Mouse (Mus musculus): Measurements from ENCODE around the gene Unc93b1. TPM values are rescaled to one million over a fixed set of nuclear protein-coding genes. Genes with fewer than 3 reads are reported as not detected.

Unc93b1 gene
- polyA plus RNA-seq, 1 experiment from 2014 or later: 19.8 TPM

DNA sequence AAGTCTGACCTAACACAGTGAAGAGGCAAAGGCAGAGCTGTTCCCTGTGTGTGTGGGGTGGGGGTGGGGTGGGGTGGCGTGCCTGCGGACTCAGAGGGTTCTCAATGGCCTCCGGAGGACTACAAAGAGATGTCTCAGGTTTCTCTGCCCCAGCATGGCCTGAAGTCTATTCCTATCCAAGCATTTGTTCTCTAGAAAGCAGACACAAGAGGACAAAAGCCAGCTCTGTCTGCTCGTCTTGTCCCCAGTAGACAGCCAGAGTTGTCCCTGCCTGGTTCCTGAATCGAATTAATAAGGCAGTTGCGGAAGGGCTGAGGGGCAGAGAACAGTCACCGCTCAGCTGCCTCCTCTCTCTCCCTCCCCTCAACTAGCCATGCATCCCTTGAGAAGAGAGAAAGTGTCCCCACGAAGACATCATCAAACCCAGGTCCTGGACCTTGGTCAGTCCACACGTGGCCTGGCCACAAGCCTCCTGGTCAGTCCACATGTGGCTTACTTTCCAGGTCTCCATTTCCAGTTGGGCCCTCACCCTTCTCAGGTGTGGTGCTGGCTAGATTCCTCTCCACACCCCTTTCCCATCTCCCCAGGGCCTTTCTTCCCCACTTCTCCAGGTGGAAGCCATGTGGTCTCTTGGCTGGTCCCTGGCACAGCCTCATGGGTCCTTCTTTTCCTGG lies 48.7 kb downstream of the Unc93b1 start:
- Histone ChIP-seq H3K4me3 (ENCODE audit: low read length) (no peak overlapping the region), H3K9me3 (replicated peaks; ENCODE audit: control insufficient read depth, low read length) (no peaks in the 10 kb centered on the region), H3K27me3 (ENCODE audit: control insufficient read depth, insufficient read depth, low read length) (no peaks in the 10 kb centered on the region), H3K9ac (ENCODE audit: low read length) (no peak overlapping the region), H3K27ac (ENCODE audit: low read length) (no peak overlapping the region), H3K4me2 (ENCODE audit: low read depth, low read length) (no peak overlapping the region), H3K4me1 (ENCODE audit: control insufficient read depth, insufficient read depth, low read length) (peaks cover 22% of the 10 kb centered on the region), H3K36me3 (ENCODE audit: control insufficient read depth, insufficient read depth) (0 out of 2 replicates have a peak, but pooled peaks cover 1% of the 10 kb centered on the region)
- 56% methylated on average over 9 of the region's 9 CpGs for WGBS
- no peak for ATAC-seq (replicated peaks; ENCODE audit: extremely low read depth, insufficient read depth, low FRiP score)

DNA sequence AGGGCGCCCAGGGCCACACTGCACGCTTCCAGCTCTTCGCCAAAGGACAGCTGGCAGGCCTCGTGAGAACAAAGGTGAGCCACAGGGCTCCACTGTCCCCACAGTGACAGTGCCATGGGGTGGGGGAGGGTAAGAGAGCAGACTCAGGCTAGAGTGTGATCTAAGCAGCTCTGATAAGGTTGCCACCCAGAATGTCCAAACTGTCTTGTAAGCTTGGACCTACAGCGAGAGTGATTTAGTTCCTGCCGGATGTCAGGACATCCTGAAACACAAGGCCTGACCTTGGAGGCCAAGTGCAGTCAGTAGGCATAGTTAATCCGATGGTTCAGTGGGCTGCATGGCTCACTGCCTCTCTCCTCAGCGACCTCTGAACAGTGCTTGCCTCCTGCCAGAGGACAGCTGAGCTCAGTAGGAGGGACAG lies 50.3 kb downstream of the Unc93b1 start:
- H3K9ac ChIP-seq (ENCODE audit: low read length): no peak overlapping the region
- no peak for ATAC-seq (replicated peaks; ENCODE audit: extremely low read depth, insufficient read depth, low FRiP score)
- H3K4me2 ChIP-seq (ENCODE audit: low read depth, low read length): no peak overlapping the region

DNA sequence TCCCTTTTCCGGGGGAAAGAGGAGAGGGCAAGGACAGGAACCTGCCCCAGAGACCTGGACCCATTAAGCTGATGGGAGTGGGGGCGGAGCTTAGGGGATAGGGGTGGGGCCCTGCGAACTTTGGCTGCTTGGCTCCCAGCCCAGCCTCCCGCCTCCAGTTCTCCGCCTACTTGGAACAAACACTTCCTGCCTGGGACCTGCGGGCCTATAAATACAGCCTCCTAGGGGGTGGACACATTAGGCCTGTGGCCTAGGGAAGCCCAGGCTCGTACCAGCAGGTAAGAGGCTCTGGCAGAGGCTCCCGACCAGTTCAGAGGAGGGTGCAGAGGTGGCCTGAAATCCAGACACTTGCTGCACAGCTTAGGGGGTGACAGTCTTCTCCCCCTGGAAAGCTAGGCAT lies 51.3 kb downstream of the Unc93b1 start, which contains the start of gene Acy3:
Acy3 (plus strand) TSS at position 237 of the 400 bp plus-strand sequence.
- WGBS: 9% methylated on average over 8 of the region's 8 CpGs
- Histone ChIP-seq H3K9me3 (replicated peaks; ENCODE audit: control insufficient read depth, low read length) (no peaks in the 10 kb centered on the region), H3K36me3 (ENCODE audit: control insufficient read depth, insufficient read depth) (0 out of 2 replicates have a peak, but pooled peaks cover 4% of the 10 kb centered on the region), H3K27ac (ENCODE audit: low read length) (peak within 1 kb of the TSS; percentile 82), H3K4me2 (ENCODE audit: low read depth, low read length) (peak within 1 kb of the TSS; percentile 41), H3K9ac (ENCODE audit: low read length) (peak within 1 kb of the TSS; percentile 62), H3K4me3 (ENCODE audit: low read length) (no peak within 1 kb of the TSS), H3K4me1 (ENCODE audit: control insufficient read depth, insufficient read depth, low read length) (peaks cover 22% of the 10 kb centered on the region), H3K27me3 (ENCODE audit: control insufficient read depth, insufficient read depth, low read length) (no peaks in the 10 kb centered on the region)
- peak; percentile 74 for ATAC-seq (replicated peaks; ENCODE audit: extremely low read depth, insufficient read depth, low FRiP score)

More for the DNA sequence above, 50.3 kb downstream of the Unc93b1 start:
- Histone ChIP-seq H3K36me3 (ENCODE audit: control insufficient read depth, insufficient read depth) (0 out of 2 replicates have a peak, but pooled peaks cover 4% of the 10 kb centered on the region), H3K4me3 (ENCODE audit: low read length) (no peak overlapping the region), H3K27ac (ENCODE audit: low read length) (peak overlapping the region; percentile 82), H3K27me3 (ENCODE audit: control insufficient read depth, insufficient read depth, low read length) (no peaks in the 10 kb centered on the region), H3K9me3 (replicated peaks; ENCODE audit: control insufficient read depth, low read length) (no peaks in the 10 kb centered on the region), H3K4me1 (ENCODE audit: control insufficient read depth, insufficient read depth, low read length) (peaks cover 22% of the 10 kb centered on the region)
- 27% methylated on average over 8 of the region's 8 CpGs for WGBS

DNA sequence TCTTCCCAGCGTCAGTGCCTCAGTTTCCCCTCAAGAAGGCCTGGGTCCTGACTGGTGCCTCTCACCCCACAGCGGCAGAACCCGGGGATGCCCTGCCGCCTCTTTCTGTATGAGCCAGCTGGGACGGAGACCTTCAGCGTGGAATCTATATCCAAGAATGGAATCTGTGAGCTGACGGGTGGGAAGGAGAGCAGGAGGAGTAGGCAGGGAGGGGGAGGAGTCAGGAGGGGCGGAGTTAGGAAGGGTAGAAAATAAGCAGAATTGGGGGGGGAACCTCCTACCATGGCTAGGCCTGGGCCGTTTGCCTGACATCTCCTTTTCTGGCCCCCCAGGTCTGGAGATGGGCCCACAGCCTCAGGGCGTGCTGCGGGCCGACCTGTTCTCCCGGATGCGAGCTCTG lies 53.1 kb downstream of the Unc93b1 start:
- H3K27me3 ChIP-seq (ENCODE audit: control insufficient read depth, insufficient read depth, low read length): peaks cover 5% of the 10 kb centered on the region; the same call in 1 of the 2 replicates
- H3K4me1 ChIP-seq (ENCODE audit: control insufficient read depth, insufficient read depth, low read length): peaks cover 22% of the 10 kb centered on the region
- H3K27ac ChIP-seq (ENCODE audit: low read length): no peak overlapping the region
- H3K36me3 ChIP-seq (ENCODE audit: control insufficient read depth, insufficient read depth): 0 out of 2 replicates have a peak, but pooled peaks cover 4% of the 10 kb centered on the region
- H3K9me3 ChIP-seq (replicated peaks; ENCODE audit: control insufficient read depth, low read length): no peaks in the 10 kb centered on the region
- no peak overlapping the region for H3K4me3 ChIP-seq (ENCODE audit: low read length)
- ATAC-seq (replicated peaks; ENCODE audit: extremely low read depth, insufficient read depth, low FRiP score): no peak
- H3K9ac ChIP-seq (ENCODE audit: low read length): no peak overlapping the region
- no peak overlapping the region for H3K4me2 ChIP-seq (ENCODE audit: low read depth, low read length)
- WGBS: 84% methylated on average over 14 of the region's 14 CpGs

DNA sequence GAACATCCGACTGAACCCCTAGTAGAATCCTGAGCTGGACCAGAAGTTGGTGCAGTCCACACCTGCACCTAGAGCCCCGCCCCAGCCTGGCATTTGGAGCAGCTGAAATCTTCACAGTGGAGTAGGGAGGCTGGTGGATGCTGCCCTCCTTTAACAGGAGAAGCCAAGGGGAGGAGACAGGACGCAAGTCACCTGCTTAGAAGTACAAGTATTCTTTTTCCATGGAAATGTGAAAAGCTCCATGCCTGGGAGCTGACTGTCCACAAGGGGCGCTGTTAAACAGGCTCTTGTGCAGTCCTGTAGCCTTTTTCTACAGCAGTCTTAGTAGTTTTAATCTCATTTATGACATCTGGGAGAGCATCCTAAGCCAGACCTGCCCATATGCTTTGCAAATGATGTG lies 53.8 kb downstream of the Unc93b1 start:
- Histone ChIP-seq H3K27ac (ENCODE audit: low read length) (no peak overlapping the region), H3K9me3 (replicated peaks; ENCODE audit: control insufficient read depth, low read length) (no peaks in the 10 kb centered on the region), H3K27me3 (ENCODE audit: control insufficient read depth, insufficient read depth, low read length) (peaks cover 5% of the 10 kb centered on the region; the same call in 1 of the 2 replicates), H3K4me2 (ENCODE audit: low read depth, low read length) (no peak overlapping the region), H3K36me3 (ENCODE audit: control insufficient read depth, insufficient read depth) (0 out of 2 replicates have a peak, but pooled peaks cover 4% of the 10 kb centered on the region), H3K4me1 (ENCODE audit: control insufficient read depth, insufficient read depth, low read length) (peaks cover 22% of the 10 kb centered on the region), H3K4me3 (ENCODE audit: low read length) (no peak overlapping the region), H3K9ac (ENCODE audit: low read length) (no peak overlapping the region)
- WGBS: 92% methylated on average over 4 of the region's 4 CpGs
- ATAC-seq (replicated peaks; ENCODE audit: extremely low read depth, insufficient read depth, low FRiP score): no peak

DNA sequence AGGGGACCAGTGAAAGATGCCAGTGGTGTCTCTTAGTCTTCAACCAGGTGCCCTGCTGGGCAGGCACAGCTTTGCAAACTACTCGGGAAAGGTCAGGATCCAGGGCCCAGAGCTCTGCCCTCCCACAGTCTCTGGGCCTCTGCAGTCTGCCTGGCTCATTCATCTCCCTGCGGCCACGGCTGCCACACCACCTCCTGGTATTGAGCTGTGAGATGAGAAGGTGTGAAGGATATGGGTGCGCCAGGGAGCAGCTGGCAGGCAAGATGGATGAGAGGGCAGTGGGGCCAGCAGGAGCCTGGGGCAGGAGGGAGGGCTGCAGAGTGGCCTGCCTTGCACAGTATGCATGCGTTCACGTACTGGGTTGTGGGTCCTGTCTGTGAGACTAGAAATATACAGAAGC lies 55.8 kb downstream of the Unc93b1 start:
- 44% methylated on average over 6 of the region's 6 CpGs for WGBS
- Histone ChIP-seq H3K36me3 (ENCODE audit: control insufficient read depth, insufficient read depth) (0 out of 2 replicates have a peak, but pooled peaks cover 4% of the 10 kb centered on the region), H3K4me3 (ENCODE audit: low read length) (no peak overlapping the region), H3K4me1 (ENCODE audit: control insufficient read depth, insufficient read depth, low read length) (peaks cover 12% of the 10 kb centered on the region), H3K27ac (ENCODE audit: low read length) (no peak overlapping the region), H3K9ac (ENCODE audit: low read length) (no peak overlapping the region), H3K27me3 (ENCODE audit: control insufficient read depth, insufficient read depth, low read length) (peaks cover 5% of the 10 kb centered on the region; the same call in 1 of the 2 replicates), H3K9me3 (replicated peaks; ENCODE audit: control insufficient read depth, low read length) (no peaks in the 10 kb centered on the region), H3K4me2 (ENCODE audit: low read depth, low read length) (no peak overlapping the region)
- no peak for ATAC-seq (replicated peaks; ENCODE audit: extremely low read depth, insufficient read depth, low FRiP score)

DNA sequence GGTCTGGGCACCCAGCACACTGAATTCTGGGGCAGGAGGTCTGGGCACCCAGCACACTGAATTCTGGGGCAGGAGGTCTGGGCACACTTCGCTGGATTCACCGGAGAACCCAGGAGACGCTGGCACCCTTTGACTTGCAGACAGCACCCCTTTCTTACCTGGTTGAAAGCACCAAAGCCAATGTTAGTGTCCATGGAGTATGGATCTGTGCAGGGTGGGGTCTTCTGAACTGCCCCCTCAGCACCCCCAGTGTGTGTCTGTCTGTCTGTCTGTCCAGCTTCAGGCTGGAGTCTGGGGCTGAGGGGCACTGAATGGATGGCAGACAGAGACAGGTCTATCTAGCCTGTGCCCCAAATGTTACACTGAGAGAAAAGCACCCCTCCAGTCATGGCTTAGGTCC lies 56.6 kb downstream of the Unc93b1 start:
- Histone ChIP-seq H3K9ac (ENCODE audit: low read length) (no peak overlapping the region), H3K4me2 (ENCODE audit: low read depth, low read length) (no peak overlapping the region), H3K27ac (ENCODE audit: low read length) (no peak overlapping the region), H3K4me1 (ENCODE audit: control insufficient read depth, insufficient read depth, low read length) (peaks cover 6% of the 10 kb centered on the region), H3K27me3 (ENCODE audit: control insufficient read depth, insufficient read depth, low read length) (peaks cover 5% of the 10 kb centered on the region; the same call in 1 of the 2 replicates), H3K4me3 (ENCODE audit: low read length) (no peak overlapping the region), H3K36me3 (ENCODE audit: control insufficient read depth, insufficient read depth) (0 out of 2 replicates have a peak, but pooled peaks cover 4% of the 10 kb centered on the region), H3K9me3 (replicated peaks; ENCODE audit: control insufficient read depth, low read length) (no peaks in the 10 kb centered on the region)
- 92% methylated on average over 3 of the region's 3 CpGs for WGBS
- no peak for ATAC-seq (replicated peaks; ENCODE audit: extremely low read depth, insufficient read depth, low FRiP score)

- no peak overlapping the region for H3K27ac ChIP-seq (ENCODE audit: low read length)
- no peak overlapping the region for H3K4me2 ChIP-seq (ENCODE audit: low read depth, low read length)
- H3K4me3 ChIP-seq (ENCODE audit: low read length): no peak overlapping the region
- peaks cover 2% of the 10 kb centered on the region for H3K4me1 ChIP-seq (ENCODE audit: control insufficient read depth, insufficient read depth, low read length)
- peaks cover 5% of the 10 kb centered on the region; the same call in 1 of the 2 replicates for H3K27me3 ChIP-seq (ENCODE audit: control insufficient read depth, insufficient read depth, low read length)
- H3K9me3 ChIP-seq (replicated peaks; ENCODE audit: control insufficient read depth, low read length): no peaks in the 10 kb centered on the region
- H3K9ac ChIP-seq (ENCODE audit: low read length): no peak overlapping the region
- 0 out of 2 replicates have a peak, but pooled peaks cover 4% of the 10 kb centered on the region for H3K36me3 ChIP-seq (ENCODE audit: control insufficient read depth, insufficient read depth)
- WGBS: 86% methylated on average over 3 of the region's 3 CpGs
- no peak for ATAC-seq (replicated peaks; ENCODE audit: extremely low read depth, insufficient read depth, low FRiP score)
Observed at GRCm38 (mm10) chr19:3991966-3992365, 57.0 kb downstream of the Unc93b1 start.

GRCm38 (mm10) chr19:3992416-3992815 lies 57.4 kb downstream of the Unc93b1 start, which contains the start of gene Tbx10:
Gene Tbx10, plus strand, starts transcription at chr19:3992752.
- ATAC-seq (replicated peaks; ENCODE audit: extremely low read depth, insufficient read depth, low FRiP score): no peak
- Histone ChIP-seq H3K4me2 (ENCODE audit: low read depth, low read length) (no peak within 1 kb of the TSS), H3K36me3 (ENCODE audit: control insufficient read depth, insufficient read depth) (0 out of 2 replicates have a peak, but pooled peaks cover 4% of the 10 kb centered on the region), H3K27me3 (ENCODE audit: control insufficient read depth, insufficient read depth, low read length) (peaks cover 5% of the 10 kb centered on the region; the same call in 1 of the 2 replicates), H3K4me3 (ENCODE audit: low read length) (no peak within 1 kb of the TSS), H3K9me3 (replicated peaks; ENCODE audit: control insufficient read depth, low read length) (no peaks in the 10 kb centered on the region), H3K9ac (ENCODE audit: low read length) (no peak within 1 kb of the TSS), H3K4me1 (ENCODE audit: control insufficient read depth, insufficient read depth, low read length) (no peaks in the 10 kb centered on the region), H3K27ac (ENCODE audit: low read length) (no peak within 1 kb of the TSS)
- WGBS: 58% methylated on average over 5 of the region's 5 CpGs

Measured in heart, embryonic 16.5 days (tissue).